Mouse (Mus musculus): ENCODE data around the gene Hdhd3. TPM values are rescaled to one million over a fixed set of nuclear protein-coding genes. Genes with fewer than 3 reads are reported as not detected.

The Hdhd3 gene
- 0.62 and 1.2 TPM in 2 replicates for total RNA-seq (2012; rRNA removed)

DNA sequence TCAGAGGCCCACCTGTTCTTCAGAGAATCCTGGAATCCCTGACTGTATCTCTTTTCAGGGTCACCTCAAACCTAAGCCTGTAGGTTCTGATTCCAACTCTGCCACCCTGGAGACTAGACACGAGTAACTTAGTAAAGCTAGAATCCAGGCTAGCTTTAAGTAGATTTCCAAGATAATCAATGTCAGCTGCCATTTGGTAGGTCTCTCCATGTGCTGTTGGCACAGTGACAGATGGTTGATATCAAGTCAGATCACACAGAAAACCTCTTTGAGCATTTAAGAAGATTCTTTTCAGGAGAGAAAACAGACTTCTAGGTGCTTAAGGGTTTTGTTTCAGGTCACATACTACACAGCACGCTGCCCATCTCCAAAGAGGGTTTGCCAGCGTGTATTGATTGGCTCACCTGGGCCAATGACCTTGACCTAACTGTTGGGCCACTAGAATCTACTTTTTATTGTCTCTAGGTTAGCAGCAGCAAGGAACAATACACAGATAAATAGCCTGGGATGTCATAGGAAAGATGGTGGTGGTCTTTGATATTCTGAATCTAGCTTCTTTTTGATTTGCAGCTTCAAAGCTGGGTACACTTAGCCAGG lies at the start of gene Hdhd3:
TSS of gene Hdhd3 (minus strand) at position 94 of the 597 bp plus-strand sequence.
- no peak for TF ChIP-seq CHD2 (IDR thresholded peaks at IDR 0.05; ENCODE audit: low read depth, low read length)
- no peak for TF ChIP-seq ZNF384 (IDR thresholded peaks at IDR 0.05; ENCODE audit: low read depth, low read length)
- TF ChIP-seq MAFK (IDR thresholded peaks at IDR 0.05; ENCODE audit: insufficient read depth, low read depth, low read length), result no peak
- TF ChIP-seq HCFC1 (IDR thresholded peaks at IDR 0.05; ENCODE audit: borderline replicate concordance, insufficient read depth, low read length), result no peak
- TF ChIP-seq ZC3H11A (IDR thresholded peaks at IDR 0.05; ENCODE audit: borderline replicate concordance, low read depth, low read length), result no peak

DNA sequence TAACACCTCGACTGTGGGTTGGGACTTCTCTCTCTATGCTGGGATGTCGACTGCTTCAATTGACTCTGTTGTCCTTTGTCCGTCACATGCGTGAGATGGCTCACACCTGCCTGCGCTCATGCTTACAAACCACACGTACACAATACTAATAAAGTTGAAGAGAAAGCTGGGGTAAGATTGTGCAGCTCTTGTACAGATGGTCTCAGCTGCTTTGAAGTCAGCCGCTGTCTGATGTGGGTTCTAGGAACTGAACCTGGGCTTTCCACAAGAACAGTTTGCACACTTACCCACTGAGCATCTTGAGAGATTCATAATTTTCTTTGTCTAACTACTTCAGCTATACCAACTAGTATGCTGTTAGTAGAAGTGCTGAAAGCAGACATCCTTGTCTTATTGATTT lies 48.7 kb upstream of the Hdhd3 start:
- H3K27ac ChIP-seq (ENCODE audit: insufficient read depth, low read depth, low read length, poor library complexity, severe bottlenecking), result no peak overlapping the region
- no peak overlapping the region for H3K9ac ChIP-seq (ENCODE audit: insufficient read depth, low read depth, low read length, poor library complexity, severe bottlenecking)
- no peaks in the 10 kb centered on the region for H3K36me3 ChIP-seq (ENCODE audit: control insufficient read depth, insufficient read depth, low read length, poor library complexity, severe bottlenecking)
- no peak for DNase-seq (ENCODE audit: low read depth, low spot score)
- no peaks in the 10 kb centered on the region for H3K9me3 ChIP-seq (ENCODE audit: control insufficient read depth, insufficient read depth, low read depth, low read length)
- no peak overlapping the region for H3K4me3 ChIP-seq (ENCODE audit: insufficient read depth in 1 of 2, low read depth in 1 of 2, low read length in 2 of 2, poor library complexity in 1 of 2, severe bottlenecking in 1 of 2)
- H3K4me1 ChIP-seq (ENCODE audit: control insufficient read depth in 2 of 2, insufficient read depth in 2 of 2, low read length in 2 of 2, poor library complexity in 1 of 2), result no peaks in the 10 kb centered on the region
- TF ChIP-seq HCFC1 (IDR thresholded peaks at IDR 0.05; ENCODE audit: borderline replicate concordance, insufficient read depth, low read length), result no peak
- TF ChIP-seq ZNF384 (IDR thresholded peaks at IDR 0.05; ENCODE audit: low read depth, low read length), result no peak
- no peak for TF ChIP-seq MAFK (IDR thresholded peaks at IDR 0.05; ENCODE audit: insufficient read depth, low read depth, low read length)
- no peak for TF ChIP-seq CHD2 (IDR thresholded peaks at IDR 0.05; ENCODE audit: low read depth, low read length)
- TF ChIP-seq ZC3H11A (IDR thresholded peaks at IDR 0.05; ENCODE audit: borderline replicate concordance, low read depth, low read length), result no peak
- in situ Hi-C loops (cut with MboI; ENCODE audit: low sequenced_read_pairs in 2 of 2, unreplicated experiment in 2 of 2), result loop anchor here (25.0 kb wide), 1 partner anchor 210 kb away; no protein-coding TSS in a partner anchor

More for the DNA sequence above, at the start of gene Hdhd3:
- Histone ChIP-seq H3K4me3 (ENCODE audit: insufficient read depth in 1 of 2, low read depth in 1 of 2, low read length in 2 of 2, poor library complexity in 1 of 2, severe bottlenecking in 1 of 2) (peak within 1 kb of the TSS; percentile 88 to 91), H3K27ac (ENCODE audit: insufficient read depth, low read depth, low read length, poor library complexity, severe bottlenecking) (no peak within 1 kb of the TSS), H3K9me3 (ENCODE audit: control insufficient read depth, insufficient read depth, low read depth, low read length) (no peaks in the 10 kb centered on the region), H3K9ac (ENCODE audit: insufficient read depth, low read depth, low read length, poor library complexity, severe bottlenecking) (peak within 1 kb of the TSS; percentile 87), H3K4me1 (ENCODE audit: control insufficient read depth in 2 of 2, insufficient read depth in 2 of 2, low read length in 2 of 2, poor library complexity in 1 of 2) (peaks cover 0 to 2% of the 10 kb centered on the region in 2 experiments; a peak in 1 of 4 replicates), H3K36me3 (ENCODE audit: control insufficient read depth, insufficient read depth, low read length, poor library complexity, severe bottlenecking) (peaks cover 5% of the 10 kb centered on the region)
- no peak for DNase-seq (ENCODE audit: low read depth, low spot score)
- in situ Hi-C loops (cut with MboI; ENCODE audit: low sequenced_read_pairs in 2 of 2, unreplicated experiment in 2 of 2), result no loop called here

DNA sequence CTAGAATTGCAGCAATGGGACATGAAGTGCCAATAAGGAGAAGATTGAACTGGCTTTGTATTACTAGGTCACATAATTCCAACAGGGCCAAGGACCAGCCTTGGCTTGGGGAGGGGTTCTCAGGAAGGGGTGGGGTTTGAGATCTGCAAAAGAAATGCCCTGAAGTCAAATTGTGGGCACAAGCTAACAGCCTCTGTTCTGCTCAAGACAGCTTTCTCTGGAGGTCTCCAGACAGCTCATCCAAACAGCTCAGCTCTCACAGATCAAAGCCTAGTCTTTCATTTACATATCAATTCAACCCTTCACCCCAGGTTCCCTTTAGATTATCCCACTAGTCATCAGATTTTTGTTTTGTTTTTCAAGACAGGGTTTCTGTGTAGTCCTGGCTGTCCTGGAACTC lies 41.5 kb upstream of the Hdhd3 start:
- H3K4me3 ChIP-seq (ENCODE audit: insufficient read depth in 1 of 2, low read depth in 1 of 2, low read length in 2 of 2, poor library complexity in 1 of 2, severe bottlenecking in 1 of 2), result no peak overlapping the region
- in situ Hi-C loops (cut with MboI; ENCODE audit: low sequenced_read_pairs in 2 of 2, unreplicated experiment in 2 of 2), result no loop called here
- DNase-seq (ENCODE audit: low read depth, low spot score), result no peak
- H3K4me1 ChIP-seq (ENCODE audit: control insufficient read depth in 2 of 2, insufficient read depth in 2 of 2, low read length in 2 of 2, poor library complexity in 1 of 2), result no peaks in the 10 kb centered on the region
- no peaks in the 10 kb centered on the region for H3K9me3 ChIP-seq (ENCODE audit: control insufficient read depth, insufficient read depth, low read depth, low read length)
- no peak overlapping the region for H3K9ac ChIP-seq (ENCODE audit: insufficient read depth, low read depth, low read length, poor library complexity, severe bottlenecking)
- H3K27ac ChIP-seq (ENCODE audit: insufficient read depth, low read depth, low read length, poor library complexity, severe bottlenecking), result no peak overlapping the region
- TF ChIP-seq ZC3H11A (IDR thresholded peaks at IDR 0.05; ENCODE audit: borderline replicate concordance, low read depth, low read length), result no peak
- H3K36me3 ChIP-seq (ENCODE audit: control insufficient read depth, insufficient read depth, low read length, poor library complexity, severe bottlenecking), result no peaks in the 10 kb centered on the region

DNA sequence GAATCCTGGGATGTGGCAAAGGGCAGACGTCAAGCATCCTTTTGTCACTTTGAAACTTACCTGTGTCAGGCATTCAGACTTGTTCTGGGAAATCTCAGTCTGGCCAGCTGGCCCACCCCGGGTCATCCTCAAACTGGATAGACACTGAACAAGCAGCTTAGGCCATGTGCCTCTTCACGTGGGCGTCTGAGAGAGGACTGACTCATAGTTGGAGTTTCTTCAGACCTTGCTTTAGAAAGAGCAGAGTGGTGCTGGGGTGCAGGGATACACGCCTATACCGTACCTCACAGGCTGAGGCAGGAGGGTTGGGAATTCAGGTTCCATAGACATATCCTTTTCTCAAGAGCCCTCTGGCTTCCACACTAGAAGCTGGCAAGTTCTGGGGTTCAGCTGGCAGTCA lies 40.5 kb upstream of the Hdhd3 start:
- Histone ChIP-seq H3K9me3 (ENCODE audit: control insufficient read depth, insufficient read depth, low read depth, low read length) (no peaks in the 10 kb centered on the region), H3K4me3 (ENCODE audit: insufficient read depth in 1 of 2, low read depth in 1 of 2, low read length in 2 of 2, poor library complexity in 1 of 2, severe bottlenecking in 1 of 2) (no peak overlapping the region), H3K27ac (ENCODE audit: insufficient read depth, low read depth, low read length, poor library complexity, severe bottlenecking) (no peak overlapping the region), H3K4me1 (ENCODE audit: control insufficient read depth in 2 of 2, insufficient read depth in 2 of 2, low read length in 2 of 2, poor library complexity in 1 of 2) (no peaks in the 10 kb centered on the region), H3K36me3 (ENCODE audit: control insufficient read depth, insufficient read depth, low read length, poor library complexity, severe bottlenecking) (no peaks in the 10 kb centered on the region), H3K9ac (ENCODE audit: insufficient read depth, low read depth, low read length, poor library complexity, severe bottlenecking) (no peak overlapping the region)
- DNase-seq (ENCODE audit: low read depth, low spot score), result no peak
- no peak for TF ChIP-seq ZC3H11A (IDR thresholded peaks at IDR 0.05; ENCODE audit: borderline replicate concordance, low read depth, low read length)
- in situ Hi-C loops (cut with MboI; ENCODE audit: low sequenced_read_pairs in 2 of 2, unreplicated experiment in 2 of 2), result no loop called here

DNA sequence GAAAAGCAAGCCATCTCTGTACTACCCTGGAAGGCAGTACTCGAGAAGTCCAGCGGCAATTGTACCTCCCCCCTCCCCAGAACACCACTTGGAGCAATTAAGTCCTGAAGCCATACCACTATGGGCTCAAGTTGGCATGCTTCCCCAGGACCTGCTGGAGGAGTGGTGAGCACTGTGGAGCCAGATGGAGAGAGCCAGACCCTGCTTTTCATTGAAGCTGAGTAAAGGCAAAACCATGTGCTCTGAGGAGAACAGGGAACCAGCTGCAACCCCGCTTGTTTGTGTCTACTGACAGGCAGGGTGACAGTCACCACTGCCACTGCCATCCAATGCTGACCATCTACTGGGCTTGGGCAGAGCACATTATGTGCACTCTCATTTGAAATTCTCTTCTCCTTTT lies 38.5 kb upstream of the Hdhd3 start:
- no peak for DNase-seq (ENCODE audit: low read depth, low spot score)
- H3K9me3 ChIP-seq (ENCODE audit: control insufficient read depth, insufficient read depth, low read depth, low read length), result no peaks in the 10 kb centered on the region
- H3K4me3 ChIP-seq (ENCODE audit: insufficient read depth in 1 of 2, low read depth in 1 of 2, low read length in 2 of 2, poor library complexity in 1 of 2, severe bottlenecking in 1 of 2), result no peak overlapping the region
- no peaks in the 10 kb centered on the region for H3K4me1 ChIP-seq (ENCODE audit: control insufficient read depth in 2 of 2, insufficient read depth in 2 of 2, low read length in 2 of 2, poor library complexity in 1 of 2)
- in situ Hi-C loops (cut with MboI; ENCODE audit: low sequenced_read_pairs in 2 of 2, unreplicated experiment in 2 of 2), result no loop called here
- H3K27ac ChIP-seq (ENCODE audit: insufficient read depth, low read depth, low read length, poor library complexity, severe bottlenecking), result no peak overlapping the region
- H3K36me3 ChIP-seq (ENCODE audit: control insufficient read depth, insufficient read depth, low read length, poor library complexity, severe bottlenecking), result no peaks in the 10 kb centered on the region
- TF ChIP-seq CHD2 (IDR thresholded peaks at IDR 0.05; ENCODE audit: low read depth, low read length) (no peak), MAFK (IDR thresholded peaks at IDR 0.05; ENCODE audit: insufficient read depth, low read depth, low read length) (no peak), ZC3H11A (IDR thresholded peaks at IDR 0.05; ENCODE audit: borderline replicate concordance, low read depth, low read length) (no peak), ZNF384 (IDR thresholded peaks at IDR 0.05; ENCODE audit: low read depth, low read length) (no peak), HCFC1 (IDR thresholded peaks at IDR 0.05; ENCODE audit: borderline replicate concordance, insufficient read depth, low read length) (no peak)
- no peak overlapping the region for H3K9ac ChIP-seq (ENCODE audit: insufficient read depth, low read depth, low read length, poor library complexity, severe bottlenecking)
